Comparison of ENCODE assay signal across 9 mouse cellular contexts in the genomic region with DNA sequence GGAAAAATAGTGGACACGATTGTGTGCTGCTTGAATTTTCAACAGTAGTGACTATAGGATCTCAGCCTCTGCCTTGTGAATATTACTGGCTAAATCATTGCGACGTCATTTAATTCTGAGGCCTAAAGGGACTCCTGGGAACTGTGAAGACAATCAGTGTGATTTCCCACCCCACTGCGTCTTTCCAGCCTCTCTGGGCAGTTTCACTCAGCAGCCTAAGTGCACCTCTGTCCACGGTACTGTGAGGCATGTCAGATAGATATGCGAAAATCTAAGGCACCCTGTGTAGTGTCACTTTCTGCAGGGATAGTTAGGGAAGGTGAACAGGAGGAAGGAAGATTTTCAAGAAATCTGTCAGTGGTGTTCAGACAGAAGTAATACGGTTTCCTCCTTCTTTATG. TPM values are rescaled to one million over a fixed set of nuclear protein-coding genes. Genes with fewer than 3 reads are reported as not detected.
DNase-seq lines count a peak whose midpoint lies in the region; ATAC-seq and TF ChIP-seq lines count a peak whose summit lies in the region.
"Had no signal": no experiment of that assay in that cellular context is flagged by ENCODE, and none has a peak within 500 bp of the region (broad histone marks: within the 10 kb centered on the region; RNA-seq: fewer than 3 reads in every experiment).

No protein-coding gene starts in this region.

- H3K36me3 ChIP-seq in heart, embryonic 10.5 days, result no peaks in the 10 kb centered on the region
- H3K36me3 ChIP-seq in heart, adult 2 months (ENCODE audit: control insufficient read depth, insufficient read depth, low read length), result no peaks in the 10 kb centered on the region
- no peaks in the 10 kb centered on the region for H3K36me3 ChIP-seq in neural tube, embryonic 11.5 days (ENCODE audit: control insufficient read depth, insufficient read depth, low read length)
- no peaks in the 10 kb centered on the region for H3K36me3 ChIP-seq in limb, embryonic 14.5 days (ENCODE audit: control insufficient read depth, insufficient read depth, low read length)

- no peak overlapping the region; the same call in 1 of the 2 replicates for H3K4me2 ChIP-seq in neural tube, embryonic 11.5 days (ENCODE audit: low read depth)
- peak overlapping the region; percentile 95 for H3K4me2 ChIP-seq in limb, embryonic 14.5 days (replicated peaks; ENCODE audit: low read depth, low read length, severe bottlenecking)

- 0 out of 2 replicates have a peak overlapping the region, but pooled peaks have one; percentile 68 for H3K4me3 ChIP-seq in heart, embryonic 10.5 days
- H3K4me3 ChIP-seq in heart, adult 2 months, result no peak overlapping the region
- peak overlapping the region; percentile 54; the same call in 1 of the 2 replicates for H3K4me3 ChIP-seq in neural tube, embryonic 11.5 days (ENCODE audit: low read depth, low read length)
- H3K4me3 ChIP-seq in limb, embryonic 14.5 days (replicated peaks; ENCODE audit: low read length), result peak overlapping the region; percentile 58; the same call in 1 of the 2 replicates

- no peak for TF ChIP-seq EP300 in heart, adult 2 months (IDR thresholded peaks at IDR 0.05; ENCODE audit: insufficient read depth, low read depth, low read length)

- H3K79me2 ChIP-seq in heart, adult 2 months (replicated peaks; ENCODE audit: control insufficient read depth, insufficient read depth, low read length), result no peaks in the 10 kb centered on the region

- no peaks in the 10 kb centered on the region for H3K9me3 ChIP-seq in heart, embryonic 10.5 days
- H3K9me3 ChIP-seq in neural tube, embryonic 11.5 days (ENCODE audit: control insufficient read depth, low read length), result no peaks in the 10 kb centered on the region
- no peaks in the 10 kb centered on the region for H3K9me3 ChIP-seq in limb, embryonic 14.5 days (ENCODE audit: control insufficient read depth, low read length)

- DNase-seq in heart, embryonic 10.5 days (ENCODE audit: low spot score), result peak; percentile 59
- no peak for DNase-seq in heart, adult 2 months
- DNase-seq in neural tube, embryonic 11.5 days (ENCODE audit: low spot score), result no peak
- no peak for DNase-seq in neural tube, embryonic 10.5 days (ENCODE audit: extremely low spot score, low spot score)
- no peak for DNase-seq in limb, embryonic 14.5 days (ENCODE audit: low spot score)
- DNase-seq in layer of hippocampus, adult 11-12 months (ENCODE audit: low spot score), result no peak
- no peak for DNase-seq in spleen, postnatal 10 days (ENCODE audit: low spot score in 2 of 2)
- no peak for DNase-seq in right cerebral cortex, postnatal 36 days (ENCODE audit: low spot score in 2 of 2)
- DNase-seq: gastrocnemius, postnatal 36 days had no signal

- H3K4me1 ChIP-seq in heart, embryonic 10.5 days, result peaks cover 29% of the 10 kb centered on the region
- no peaks in the 10 kb centered on the region; the same call in 1 of the 2 replicates for H3K4me1 ChIP-seq in heart, adult 2 months (ENCODE audit: control insufficient read depth, insufficient read depth, low read length)
- H3K4me1 ChIP-seq in neural tube, embryonic 11.5 days (ENCODE audit: control insufficient read depth, insufficient read depth, low read length), result peaks cover 8% of the 10 kb centered on the region; the same call in 1 of the 2 replicates
- 0 out of 2 replicates have a peak, but pooled peaks cover 12% of the 10 kb centered on the region for H3K4me1 ChIP-seq in limb, embryonic 14.5 days (ENCODE audit: control insufficient read depth, insufficient read depth, low read length)

- H3K27me3 ChIP-seq in heart, embryonic 10.5 days (ENCODE audit: insufficient read depth, poor library complexity, severe bottlenecking), result peaks cover 71% of the 10 kb centered on the region
- peaks cover 9% of the 10 kb centered on the region for H3K27me3 ChIP-seq in heart, adult 2 months (ENCODE audit: control insufficient read depth, insufficient read depth, low read length)
- peaks cover 28% of the 10 kb centered on the region for H3K27me3 ChIP-seq in neural tube, embryonic 11.5 days (ENCODE audit: control insufficient read depth, insufficient read depth, low read length)
- H3K27me3 ChIP-seq in limb, embryonic 14.5 days (ENCODE audit: control insufficient read depth, insufficient read depth, low read length), result peaks cover 31% of the 10 kb centered on the region

- no peak for TF ChIP-seq POLR2A in heart, adult 2 months (IDR thresholded peaks at IDR 0.05; ENCODE audit: insufficient read depth, low read depth, low read length)
- TF ChIP-seq POLR2A in limb, embryonic 14.5 days (IDR thresholded peaks at IDR 0.05; ENCODE audit: borderline replicate concordance, extremely low read depth, insufficient read depth, insufficient read length), result no peak

- no peak for TF ChIP-seq CTCF in heart, adult 2 months (IDR thresholded peaks at IDR 0.05)

- 31% methylated on average over 7 of the region's 7 CpGs for WGBS in heart, embryonic 10.5 days
- 26% methylated on average over 7 of the region's 7 CpGs for WGBS in heart, adult 2 months
- WGBS in neural tube, embryonic 11.5 days, result 34% methylated on average over 7 of the region's 7 CpGs
- 35% methylated on average over 7 of the region's 7 CpGs for WGBS in limb, embryonic 14.5 days

- ATAC-seq in neural tube, embryonic 11.5 days (ENCODE audit: insufficient read depth, low FRiP score, low TSS enrichment), result no peak
- no peak for ATAC-seq in limb, embryonic 14.5 days (ENCODE audit: low FRiP score, low read depth)

- no peak overlapping the region for H3K27ac ChIP-seq in heart, embryonic 10.5 days
- H3K27ac ChIP-seq in heart, adult 2 months, result no peak overlapping the region
- H3K27ac ChIP-seq in neural tube, embryonic 11.5 days (ENCODE audit: low read depth, low read length), result no peak overlapping the region
- no peak overlapping the region for H3K27ac ChIP-seq in limb, embryonic 14.5 days (replicated peaks; ENCODE audit: low read depth, low read length)

- no peak overlapping the region for H3K9ac ChIP-seq in heart, adult 2 months (ENCODE audit: low read depth, low read length)
- H3K9ac ChIP-seq in neural tube, embryonic 11.5 days (ENCODE audit: low read length), result no peak overlapping the region
- no peak overlapping the region for H3K9ac ChIP-seq in limb, embryonic 14.5 days (ENCODE audit: low read depth, low read length, severe bottlenecking)

- intact Hi-C loops in heart, adult 2 months (cut with DNase I), result no loop called here

RNA-seq across cellular contexts. Expression of a gene that starts 0.6 kb away (rescaled TPM):
- 0.16 and 0.51 TPM in 2 replicates for polyA plus RNA-seq in heart, embryonic 10.5 days (2016; fragmentation: Nextera tagmentation; extraction: Ambion mirVana)
- total RNA-seq in heart, adult 2 months (2021), result under 1 TPM; 0.23 to 0.32 TPM
- 0.49 and 0.67 TPM in 2 replicates for polyA plus RNA-seq in heart, adult 2 months (2012; rRNA removed)
- 3.2 and 3.4 TPM in 2 replicates for polyA plus RNA-seq in neural tube, embryonic 11.5 days (2014; fragmentation: Nextera tagmentation; extraction: Ambion mirVana)
- polyA plus RNA-seq in limb, embryonic 14.5 days (2012; rRNA removed), result 4.8 and 5.6 TPM in 2 replicates
- 8.9 and 10.7 TPM in 2 replicates for polyA plus RNA-seq in limb, embryonic 14.5 days (2014; fragmentation: Nextera tagmentation; extraction: Ambion mirVana)
